Mouse (Mus musculus) forelimb bud, embryonic 11.5 days (tissue): ENCODE measurements around the gene Ppp1r12c.

Source experiments
- DNase-seq: peaks from one replicate; pipeline ENCODE4 v3.0.0-alpha.2; 2012; ENCODE audit warnings: low read depth, low spot score

Ppp1r12c gene

DNA sequence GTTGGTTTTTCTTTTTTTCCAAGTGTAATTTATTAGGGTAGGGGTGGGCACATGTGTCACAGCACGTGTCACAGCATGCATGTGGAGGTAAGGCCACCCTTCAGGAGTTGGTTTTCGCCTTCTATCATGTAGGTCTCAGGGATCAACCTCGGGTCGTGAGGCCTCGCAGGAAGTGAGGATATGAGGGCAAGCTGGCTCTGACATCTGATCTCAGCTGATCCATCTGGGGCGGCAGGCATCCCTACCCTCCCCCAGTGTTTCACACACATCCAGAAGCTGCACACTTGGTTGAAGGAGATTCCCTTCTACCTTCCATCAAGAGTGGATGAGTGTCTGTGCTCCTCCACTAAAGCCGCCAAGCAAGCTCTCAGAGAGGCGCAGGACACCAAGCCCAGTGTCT, 69.5 kb downstream of the Ppp1r12c start:
- DNase-seq, result no peak

DNA sequence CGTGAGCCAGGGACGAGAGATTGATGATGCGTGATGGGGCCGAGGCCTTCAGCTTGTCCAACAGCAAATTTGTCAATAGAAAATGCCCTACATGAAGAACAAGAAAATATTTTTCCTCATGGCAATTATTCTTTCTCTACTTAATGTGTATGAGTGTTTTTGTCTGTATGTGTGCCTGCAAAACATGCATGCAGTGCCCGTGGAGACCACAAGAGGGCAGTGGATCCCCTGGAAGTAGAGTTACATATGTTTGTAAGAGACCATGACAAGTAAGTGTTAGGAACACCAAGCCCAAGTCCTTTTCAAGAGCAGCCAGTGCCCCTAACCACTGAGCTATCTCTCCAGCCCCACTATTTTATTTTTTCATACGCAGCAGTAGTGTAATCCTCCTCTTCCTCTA, 69.9 kb downstream of the Ppp1r12c start:
- DNase-seq, result peak; percentile 75
